Mouse (Mus musculus) forebrain, embryonic 16.5 days (tissue): Measurements from ENCODE around the gene Parvb. TPM values are rescaled to one million over a fixed set of nuclear protein-coding genes. Genes with fewer than 3 reads are reported as not detected.

Source experiments
- ATAC-seq: fragments of 200-750 bp; cut with Nextera tagmentation; 2 replicates; pipeline ENCODE4 v1.8.0; 2017; ENCODE audit warnings: mild to moderate bottlenecking, moderate library complexity
- H3K27ac ChIP-seq: fragments of 300-500 bp; sonication (generic); 2 replicates; pipeline ENCODE4 v1.5.1; 2014; ENCODE audit warnings: low read length, control low read depth
- H3K27me3 ChIP-seq: fragments of 300-500 bp; sonication (generic); replicated peaks from 2 replicates; pipeline ENCODE4 v1.6.1; 2014; ENCODE audit warnings: low read length; ENCODE audit not compliant: control insufficient read depth, insufficient read depth
- H3K36me3 ChIP-seq: fragments of 300-500 bp; sonication (generic); 2 replicates; pipeline ENCODE4 v1.6.1; 2014; ENCODE audit not compliant: control insufficient read depth, insufficient read depth
- H3K4me1 ChIP-seq: fragments of 300-500 bp; sonication (generic); replicated peaks from 2 replicates; pipeline ENCODE4 v1.6.1; 2014; ENCODE audit warnings: low read length; ENCODE audit not compliant: control insufficient read depth, insufficient read depth
- H3K4me2 ChIP-seq: fragments of 300-500 bp; sonication (generic); 2 replicates; pipeline ENCODE4 v1.6.1; 2014; ENCODE audit warnings: mild to moderate bottlenecking, low read length, control low read depth
- H3K4me3 ChIP-seq: fragments of 300-500 bp; sonication (generic); replicated peaks from 2 replicates; pipeline ENCODE4 v1.5.1; 2014; ENCODE audit warnings: mild to moderate bottlenecking, low read length, control low read depth
- H3K9ac ChIP-seq: fragments of 300-500 bp; sonication (generic); replicated peaks from 2 replicates; pipeline ENCODE4 v1.6.1; 2014; ENCODE audit warnings: low read depth, low read length, control low read depth
- H3K9me3 ChIP-seq: fragments of 300-500 bp; sonication (generic); 2 replicates; pipeline ENCODE4 v1.6.1; 2016; ENCODE audit warnings: low read length; ENCODE audit not compliant: control insufficient read depth
- WGBS: fragments of 180-500 bp; shearing (Covaris S2); extraction: QIAGEN DNeasy Blood & Tissue Kit; methylation state at CpG from one replicate; pipeline ENCODE4 v1.1.7; 2014; 5-methylcytosine and 5-hydroxymethylcytosine counted together
- polyA plus RNA-seq: library from polyadenylated mRNA; unstranded; fragments of >200 nt; fragmentation: Nextera tagmentation; extraction: Ambion mirVana; gene quantifications from 2 replicates; pipeline ENCODE4 v1.2.1, GENCODE M21; 2015

Gene Parvb
- polyA plus RNA-seq, 1 experiment from 2014 or later = 2.8 TPM

- ATAC-seq = no peak
- Histone ChIP-seq H3K27ac (no peak overlapping the region), H3K9me3 (no peaks in the 10 kb centered on the region), H3K4me2 (no peak overlapping the region), H3K4me3 (no peak overlapping the region), H3K4me1 (peaks cover 6% of the 10 kb centered on the region; the same call in 1 of the 2 replicates), H3K9ac (no peak overlapping the region), H3K36me3 (no peaks in the 10 kb centered on the region), H3K27me3 (no peaks in the 10 kb centered on the region)
- WGBS = 98% methylated on average over 5 of the region's 5 CpGs
Observed at GRCm38 (mm10) chr15:84291097-84291496, 59.3 kb downstream of the Parvb start.

- H3K9me3 ChIP-seq = no peaks in the 10 kb centered on the region
- H3K4me2 ChIP-seq = no peak overlapping the region
- no peaks in the 10 kb centered on the region for H3K36me3 ChIP-seq
- ATAC-seq = no peak
- peaks cover 10% of the 10 kb centered on the region for H3K4me1 ChIP-seq
- WGBS = 76% methylated on average over 12 of the region's 12 CpGs
- no peak overlapping the region for H3K4me3 ChIP-seq
- H3K27ac ChIP-seq = no peak overlapping the region
- no peak overlapping the region for H3K9ac ChIP-seq
- no peaks in the 10 kb centered on the region for H3K27me3 ChIP-seq
Observed at GRCm38 (mm10) chr15:84293590-84293989, 61.7 kb downstream of the Parvb start.

- Histone ChIP-seq H3K4me1 (peaks cover 18% of the 10 kb centered on the region), H3K9ac (no peak overlapping the region), H3K36me3 (no peaks in the 10 kb centered on the region), H3K27me3 (no peaks in the 10 kb centered on the region), H3K4me3 (no peak overlapping the region), H3K4me2 (no peak overlapping the region), H3K27ac (no peak overlapping the region), H3K9me3 (no peaks in the 10 kb centered on the region)
- 27% methylated on average over 9 of the region's 9 CpGs for WGBS
- no peak; the same call in 1 of the 2 replicates for ATAC-seq
Observed at GRCm38 (mm10) chr15:84294391-84294790, 62.5 kb downstream of the Parvb start.

- Histone ChIP-seq H3K4me3 (no peak overlapping the region), H3K4me1 (peaks cover 26% of the 10 kb centered on the region), H3K36me3 (no peaks in the 10 kb centered on the region), H3K27ac (no peak overlapping the region), H3K9me3 (no peaks in the 10 kb centered on the region), H3K27me3 (no peaks in the 10 kb centered on the region), H3K9ac (no peak overlapping the region), H3K4me2 (no peak overlapping the region)
- ATAC-seq = no peak
- 75% methylated on average over 10 of the region's 10 CpGs for WGBS
Observed at GRCm38 (mm10) chr15:84295225-84295624, 63.4 kb downstream of the Parvb start.

- H3K9ac ChIP-seq = no peak overlapping the region
- no peak overlapping the region for H3K27ac ChIP-seq
- no peak overlapping the region for H3K4me2 ChIP-seq
- H3K4me1 ChIP-seq = peaks cover 47% of the 10 kb centered on the region
- H3K9me3 ChIP-seq = no peaks in the 10 kb centered on the region
- ATAC-seq = no peak
- H3K36me3 ChIP-seq = no peaks in the 10 kb centered on the region
- H3K27me3 ChIP-seq = no peaks in the 10 kb centered on the region
- no peak overlapping the region for H3K4me3 ChIP-seq
- WGBS = 70% methylated on average over 8 of the region's 8 CpGs
Observed at GRCm38 (mm10) chr15:84297454-84297853, 65.6 kb downstream of the Parvb start.

GRCm38 (mm10) chr15:84298804-84299370 is 67.0 kb downstream of the Parvb start:
- H3K4me2 ChIP-seq = no peak overlapping the region
- ATAC-seq = 0 out of 2 replicates have a peak, but pooled peaks have one; percentile 15
- H3K27me3 ChIP-seq = no peaks in the 10 kb centered on the region
- no peaks in the 10 kb centered on the region for H3K36me3 ChIP-seq
- H3K4me1 ChIP-seq = peaks cover 58% of the 10 kb centered on the region
- no peak overlapping the region for H3K27ac ChIP-seq
- H3K9ac ChIP-seq = no peak overlapping the region
- no peaks in the 10 kb centered on the region for H3K9me3 ChIP-seq
- WGBS = 24% methylated on average over 13 of the region's 13 CpGs
- no peak overlapping the region for H3K4me3 ChIP-seq

- Histone ChIP-seq H3K9me3 (no peaks in the 10 kb centered on the region), H3K27ac (peak overlapping the region; percentile 35), H3K9ac (no peak overlapping the region; the same call in 1 of the 2 replicates), H3K4me1 (peaks cover 57% of the 10 kb centered on the region), H3K36me3 (no peaks in the 10 kb centered on the region), H3K27me3 (no peaks in the 10 kb centered on the region), H3K4me3 (no peak overlapping the region), H3K4me2 (no peak overlapping the region)
- peak; percentile 34 for ATAC-seq
- 18% methylated on average over 9 of the region's 9 CpGs for WGBS
Observed at GRCm38 (mm10) chr15:84299662-84300333, 68.0 kb downstream of the Parvb start.

GRCm38 (mm10) chr15:84300591-84300990 is 68.7 kb downstream of the Parvb start:
- ATAC-seq = no peak
- Histone ChIP-seq H3K9me3 (no peaks in the 10 kb centered on the region), H3K9ac (no peak overlapping the region), H3K4me1 (peaks cover 64% of the 10 kb centered on the region), H3K4me2 (no peak overlapping the region), H3K36me3 (no peaks in the 10 kb centered on the region), H3K27me3 (no peaks in the 10 kb centered on the region), H3K4me3 (no peak overlapping the region), H3K27ac (no peak overlapping the region; the same call in 1 of the 2 replicates)
- WGBS = 39% methylated on average over 2 of the region's 2 CpGs

- Histone ChIP-seq H3K4me2 (no peak overlapping the region), H3K36me3 (no peaks in the 10 kb centered on the region), H3K27me3 (no peaks in the 10 kb centered on the region), H3K4me1 (peaks cover 68% of the 10 kb centered on the region), H3K9me3 (no peaks in the 10 kb centered on the region), H3K27ac (peak overlapping the region; percentile 60; the same call in 1 of the 2 replicates), H3K9ac (no peak overlapping the region), H3K4me3 (no peak overlapping the region)
- 8% methylated on average over 7 of the region's 7 CpGs for WGBS
- ATAC-seq = no peak
Observed at GRCm38 (mm10) chr15:84301026-84301425, 69.2 kb downstream of the Parvb start.
